Mouse (Mus musculus): ENCODE results near the gene Wdr66. TPM values are rescaled to one million over a fixed set of nuclear protein-coding genes. Genes with fewer than 3 reads are reported as not detected.
"Not testable (repeated sequence)": the region's sequence is repeated elsewhere in the genome, so short reads cannot be mapped to it uniquely, and the experiment has no call there.

The Wdr66 gene
- 0.19 TPM in 1 of 2 replicates, not detected in the other for total RNA-seq (2017)

GRCm38 (mm10) chr5:123251834-123252233 lies at the start of gene Wdr66:
Wdr66 (plus strand) TSS chr5:123252102.
- ATAC-seq (replicated peaks in 1 of 2; ENCODE audit: insufficient read depth in 1 of 2, low FRiP score in 2 of 2, low TSS enrichment in 1 of 2, low read depth in 1 of 2, poor library complexity in 2 of 2, severe bottlenecking in 2 of 2): peak; percentile 84 to 85

- not testable (repeated sequence) for ATAC-seq (replicated peaks in 1 of 2; ENCODE audit: insufficient read depth in 1 of 2, low FRiP score in 2 of 2, low TSS enrichment in 1 of 2, low read depth in 1 of 2, poor library complexity in 2 of 2, severe bottlenecking in 2 of 2)
Observed at GRCm38 (mm10) chr5:123202771-123203170, 49.1 kb upstream of the Wdr66 start.

GRCm38 (mm10) chr5:123203591-123203990 lies 48.3 kb upstream of the Wdr66 start:
- ATAC-seq (replicated peaks in 1 of 2; ENCODE audit: insufficient read depth in 1 of 2, low FRiP score in 2 of 2, low TSS enrichment in 1 of 2, low read depth in 1 of 2, poor library complexity in 2 of 2, severe bottlenecking in 2 of 2): not testable (repeated sequence)

- ATAC-seq (replicated peaks in 1 of 2; ENCODE audit: insufficient read depth in 1 of 2, low FRiP score in 2 of 2, low TSS enrichment in 1 of 2, low read depth in 1 of 2, poor library complexity in 2 of 2, severe bottlenecking in 2 of 2): peak; percentile 32 to 48; a peak in 2 of 4 replicates
Observed at GRCm38 (mm10) chr5:123222346-123223050, 29.4 kb upstream of the Wdr66 start.

GRCm38 (mm10) chr5:123223051-123223410 lies 28.9 kb upstream of the Wdr66 start:
- peak in 1 of 2 experiments; percentile 68; a peak in 1 of 4 replicates for ATAC-seq (replicated peaks in 1 of 2; ENCODE audit: insufficient read depth in 1 of 2, low FRiP score in 2 of 2, low TSS enrichment in 1 of 2, low read depth in 1 of 2, poor library complexity in 2 of 2, severe bottlenecking in 2 of 2)

GRCm38 (mm10) chr5:123223861-123224260 lies 28.0 kb upstream of the Wdr66 start:
- not testable (repeated sequence) for ATAC-seq (replicated peaks in 1 of 2; ENCODE audit: insufficient read depth in 1 of 2, low FRiP score in 2 of 2, low TSS enrichment in 1 of 2, low read depth in 1 of 2, poor library complexity in 2 of 2, severe bottlenecking in 2 of 2)

GRCm38 (mm10) chr5:123226851-123227250 lies 25.1 kb upstream of the Wdr66 start:
- no peak for ATAC-seq (replicated peaks in 1 of 2; ENCODE audit: insufficient read depth in 1 of 2, low FRiP score in 2 of 2, low TSS enrichment in 1 of 2, low read depth in 1 of 2, poor library complexity in 2 of 2, severe bottlenecking in 2 of 2)

GRCm38 (mm10) chr5:123227762-123228523 lies 24.0 kb upstream of the Wdr66 start:
- peak; percentile 87 to 94 for ATAC-seq (replicated peaks in 1 of 2; ENCODE audit: insufficient read depth in 1 of 2, low FRiP score in 2 of 2, low TSS enrichment in 1 of 2, low read depth in 1 of 2, poor library complexity in 2 of 2, severe bottlenecking in 2 of 2)

- no peak for ATAC-seq (replicated peaks in 1 of 2; ENCODE audit: insufficient read depth in 1 of 2, low FRiP score in 2 of 2, low TSS enrichment in 1 of 2, low read depth in 1 of 2, poor library complexity in 2 of 2, severe bottlenecking in 2 of 2)
Observed at GRCm38 (mm10) chr5:123228524-123228922, 23.4 kb upstream of the Wdr66 start.

GRCm38 (mm10) chr5:123229296-123229695 lies 22.6 kb upstream of the Wdr66 start:
- ATAC-seq (replicated peaks in 1 of 2; ENCODE audit: insufficient read depth in 1 of 2, low FRiP score in 2 of 2, low TSS enrichment in 1 of 2, low read depth in 1 of 2, poor library complexity in 2 of 2, severe bottlenecking in 2 of 2): no peak

- no peak for ATAC-seq (replicated peaks in 1 of 2; ENCODE audit: insufficient read depth in 1 of 2, low FRiP score in 2 of 2, low TSS enrichment in 1 of 2, low read depth in 1 of 2, poor library complexity in 2 of 2, severe bottlenecking in 2 of 2)
Observed at GRCm38 (mm10) chr5:123232180-123232579, 19.7 kb upstream of the Wdr66 start.

- ATAC-seq (replicated peaks in 1 of 2; ENCODE audit: insufficient read depth in 1 of 2, low FRiP score in 2 of 2, low TSS enrichment in 1 of 2, low read depth in 1 of 2, poor library complexity in 2 of 2, severe bottlenecking in 2 of 2): peak; percentile 39 to 66; a peak in 2 of 4 replicates
Observed at GRCm38 (mm10) chr5:123235731-123236130, 16.2 kb upstream of the Wdr66 start.

- no peak for ATAC-seq (replicated peaks in 1 of 2; ENCODE audit: insufficient read depth in 1 of 2, low FRiP score in 2 of 2, low TSS enrichment in 1 of 2, low read depth in 1 of 2, poor library complexity in 2 of 2, severe bottlenecking in 2 of 2)
Observed at GRCm38 (mm10) chr5:123236426-123236825, 15.5 kb upstream of the Wdr66 start.

GRCm38 (mm10) chr5:123239501-123239900 lies 12.4 kb upstream of the Wdr66 start:
- no peak for ATAC-seq (replicated peaks in 1 of 2; ENCODE audit: insufficient read depth in 1 of 2, low FRiP score in 2 of 2, low TSS enrichment in 1 of 2, low read depth in 1 of 2, poor library complexity in 2 of 2, severe bottlenecking in 2 of 2)

GRCm38 (mm10) chr5:123245518-123245917 lies 6.4 kb upstream of the Wdr66 start:
- peak in 1 of 2 experiments; percentile 53; a peak in 1 of 4 replicates for ATAC-seq (replicated peaks in 1 of 2; ENCODE audit: insufficient read depth in 1 of 2, low FRiP score in 2 of 2, low TSS enrichment in 1 of 2, low read depth in 1 of 2, poor library complexity in 2 of 2, severe bottlenecking in 2 of 2)

GRCm38 (mm10) chr5:123251390-123251789 lies 512 bp upstream of the Wdr66 start:
- ATAC-seq (replicated peaks in 1 of 2; ENCODE audit: insufficient read depth in 1 of 2, low FRiP score in 2 of 2, low TSS enrichment in 1 of 2, low read depth in 1 of 2, poor library complexity in 2 of 2, severe bottlenecking in 2 of 2): no peak

GRCm38 (mm10) chr5:123256841-123257755 lies 5.2 kb downstream of the Wdr66 start:
- no peak for ATAC-seq (replicated peaks in 1 of 2; ENCODE audit: insufficient read depth in 1 of 2, low FRiP score in 2 of 2, low TSS enrichment in 1 of 2, low read depth in 1 of 2, poor library complexity in 2 of 2, severe bottlenecking in 2 of 2)
